Mouse (Mus musculus): Measurements from ENCODE around the gene Mcfd2. TPM values are rescaled to one million over a fixed set of nuclear protein-coding genes. Genes with fewer than 3 reads are reported as not detected.

Mcfd2 gene
- 17.7 to 21.3 TPM (median 19.9 TPM) in 4 replicates for total RNA-seq (2023; ENCODE audit: inconsistent age)

DNA sequence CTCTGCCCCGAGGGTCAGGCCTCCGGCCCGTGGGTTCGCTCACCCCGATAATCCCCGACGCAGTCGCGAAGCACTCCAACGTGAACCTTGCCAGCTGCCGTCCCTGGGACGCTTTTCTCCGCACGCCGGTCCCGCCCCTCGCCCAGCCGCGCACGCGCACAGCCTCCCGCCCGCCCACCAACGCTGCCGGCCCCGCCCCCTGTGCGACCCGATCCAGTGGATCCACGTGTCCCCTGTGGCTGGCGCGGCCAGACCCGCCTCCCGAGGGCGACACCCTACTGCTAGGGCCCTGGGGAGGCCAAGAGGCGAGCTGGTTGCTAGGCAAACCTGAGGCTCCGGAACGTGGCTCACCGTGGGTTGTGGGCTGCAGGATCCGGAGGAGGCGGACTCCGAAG is at the start of gene Mcfd2:
Mcfd2 (minus strand) TSS at position 144 of the 395 bp plus-strand sequence.

DNA sequence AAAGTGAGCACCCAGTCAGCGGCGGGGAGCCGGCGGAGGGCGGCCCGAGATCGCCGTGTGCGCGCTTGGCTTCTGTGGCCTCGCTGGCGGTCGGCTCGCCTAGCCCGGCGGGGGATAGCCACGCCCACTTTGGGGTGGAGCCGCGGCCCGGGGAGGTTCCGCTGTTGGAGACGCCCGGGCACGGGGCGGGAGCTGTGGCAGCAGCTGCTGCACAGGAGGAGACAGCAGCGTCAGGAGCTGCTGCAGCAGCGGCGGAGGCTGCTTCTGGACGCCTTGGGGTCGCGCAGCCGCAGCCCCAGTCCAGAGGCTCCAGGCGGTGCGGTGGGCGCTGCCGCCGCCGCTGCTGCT is 16.9 kb upstream of the Mcfd2 start, which contains the start of gene Ttc7:
Ttc7 (plus strand) TSS at position 181 of the 348 bp plus-strand sequence.

Other genes starting within 250 kb of the Mcfd2 start
- gene Pigf, start 240.5 kb downstream of the Mcfd2 start, total RNA-seq (2023; ENCODE audit: inconsistent age): 14.0 to 18.1 TPM (median 15.1 TPM) in 4 replicates
- 49.1 to 60.2 TPM (median 57.6 TPM) in 4 replicates for gene Cript, start 240.4 kb downstream of the Mcfd2 start, total RNA-seq (2023; ENCODE audit: inconsistent age)
- 37.6 to 42.1 TPM (median 41.3 TPM) in 4 replicates for gene Socs5, start 158.3 kb downstream of the Mcfd2 start, total RNA-seq (2023; ENCODE audit: inconsistent age)
- 170 to 194 TPM (median 180 TPM) in 4 replicates for gene Ttc7, start 17.0 kb upstream of the Mcfd2 start, total RNA-seq (2023; ENCODE audit: inconsistent age)
- 0.75 to 1.7 TPM (median 1.3 TPM) in 3 of 4 replicates, not detected in the other for gene Stpg4, start 161.8 kb upstream of the Mcfd2 start, total RNA-seq (2023; ENCODE audit: inconsistent age)
- gene Calm2, start 181.0 kb upstream of the Mcfd2 start, total RNA-seq (2023; ENCODE audit: inconsistent age): 426 to 475 TPM (median 455 TPM) in 4 replicates